ENCODE assay signal across 16 mouse cellular contexts in the genomic region with DNA sequence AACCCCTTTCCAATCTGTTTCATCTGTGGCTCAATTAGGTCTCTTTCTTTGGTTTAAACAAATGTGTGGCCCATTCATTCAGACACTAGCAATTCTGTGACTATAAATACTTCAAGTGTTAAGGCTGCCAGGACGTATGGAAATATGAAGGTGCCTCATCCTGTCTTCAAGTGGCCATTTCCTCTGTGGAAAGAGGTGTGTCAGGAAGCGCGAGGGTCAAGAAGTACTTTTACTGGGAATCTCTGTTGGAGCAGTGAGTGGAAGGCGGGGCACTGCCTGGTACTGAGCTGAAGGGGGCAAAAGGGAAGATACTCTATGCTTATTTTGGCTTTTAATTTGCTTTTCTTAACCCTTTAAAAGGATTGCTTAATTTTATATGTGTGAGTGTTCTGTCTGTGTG.
DNase-seq lines count a peak whose midpoint lies in the region; ATAC-seq and TF ChIP-seq lines count a peak whose summit lies in the region.
"Had no signal": no experiment of that assay in that cellular context is flagged by ENCODE, and none has a peak within 500 bp of the region (broad histone marks: within the 10 kb centered on the region; RNA-seq: fewer than 3 reads in every experiment).

No protein-coding gene starts in this region.

- peak overlapping the region; percentile 35 for H3K4me2 ChIP-seq in heart, embryonic 12.5 days
- H3K4me2 ChIP-seq in heart, embryonic 11.5 days, result no peak overlapping the region
- H3K4me2 ChIP-seq in lung, embryonic 14.5 days, result no peak overlapping the region; the same call in 1 of the 2 replicates
- H3K4me2 ChIP-seq in hindbrain, postnatal 0 days (ENCODE audit: low read depth, low read length), result peak overlapping the region; percentile 21; the same call in 1 of the 2 replicates
- H3K4me2 ChIP-seq in midbrain, embryonic 12.5 days (replicated peaks), result peak overlapping the region; percentile 26; the same call in 1 of the 2 replicates

- DNase-seq in lung, embryonic 14.5 days, result peak; percentile 64
- no peak for DNase-seq in lung, adult 2 months
- DNase-seq in hindbrain, postnatal 0 days (ENCODE audit: low spot score), result no peak
- no peak for DNase-seq in urinary bladder, postnatal 36 days (ENCODE audit: low spot score in 2 of 2)
- DNase-seq in cerebellum, postnatal 36 days, result no peak
- DNase-seq: adrenal gland, postnatal 10 days; B cell, adult 2 months; cerebellum, postnatal 25 days; kidney, adult 8-10 months; liver; right cerebral cortex, postnatal 4 days had no signal

- no peak for TF ChIP-seq CTCF in lung, embryonic 14.5 days (IDR thresholded peaks at IDR 0.05; ENCODE audit: low read depth)
- no peak for TF ChIP-seq CTCF in lung, adult 2 months (IDR thresholded peaks at IDR 0.05; ENCODE audit: insufficient read depth, low read length)
- TF ChIP-seq CTCF in hindbrain, postnatal 0 days (IDR thresholded peaks at IDR 0.05; ENCODE audit: low read depth), result no peak

- no peak overlapping the region for H3K9ac ChIP-seq in heart, embryonic 12.5 days
- no peak overlapping the region for H3K9ac ChIP-seq in heart, embryonic 11.5 days (ENCODE audit: low read depth, low read length)
- H3K9ac ChIP-seq in lung, embryonic 14.5 days, result no peak overlapping the region
- H3K9ac ChIP-seq in hindbrain, postnatal 0 days (replicated peaks; ENCODE audit: low read length), result no peak overlapping the region
- no peak overlapping the region for H3K9ac ChIP-seq in midbrain, embryonic 12.5 days (replicated peaks)
- H3K9ac ChIP-seq: embryonic facial prominence, embryonic 12.5 days had no signal

- H3K36me3 ChIP-seq in heart, embryonic 12.5 days, result no peaks in the 10 kb centered on the region; the same call in 1 of the 2 replicates
- H3K36me3 ChIP-seq in heart, embryonic 11.5 days (ENCODE audit: control insufficient read depth, insufficient read depth, low read length), result no peaks in the 10 kb centered on the region
- peaks cover 4% of the 10 kb centered on the region; the same call in 1 of the 2 replicates for H3K36me3 ChIP-seq in lung, embryonic 14.5 days (ENCODE audit: insufficient read depth)
- H3K36me3 ChIP-seq in hindbrain, postnatal 0 days (ENCODE audit: insufficient read depth, low read length), result peaks cover 11% of the 10 kb centered on the region; the same call in 1 of the 2 replicates
- no peaks in the 10 kb centered on the region for H3K36me3 ChIP-seq in midbrain, embryonic 12.5 days
- H3K36me3 ChIP-seq: embryonic facial prominence, embryonic 12.5 days had no signal

- TF ChIP-seq POLR2A in lung, adult 2 months (IDR thresholded peaks at IDR 0.05; ENCODE audit: borderline replicate concordance, extremely low read depth, low read depth, low read length), result no peak

- no peaks in the 10 kb centered on the region for H3K9me3 ChIP-seq in heart, embryonic 12.5 days (replicated peaks)
- H3K9me3 ChIP-seq in heart, embryonic 11.5 days (replicated peaks; ENCODE audit: control insufficient read depth, low read length), result no peaks in the 10 kb centered on the region
- H3K9me3 ChIP-seq in lung, embryonic 14.5 days (ENCODE audit: low read depth, low read length), result no peaks in the 10 kb centered on the region
- no peaks in the 10 kb centered on the region for H3K9me3 ChIP-seq in hindbrain, postnatal 0 days (ENCODE audit: low read length)
- H3K9me3 ChIP-seq in midbrain, embryonic 12.5 days, result no peaks in the 10 kb centered on the region
- H3K9me3 ChIP-seq: embryonic facial prominence, embryonic 12.5 days had no signal

- ATAC-seq in heart, embryonic 12.5 days (ENCODE audit: insufficient number of reproducible peaks, low FRiP score), result peak; percentile 61; the same call in 1 of the 2 replicates
- ATAC-seq in heart, embryonic 11.5 days (replicated peaks; ENCODE audit: insufficient number of reproducible peaks, low FRiP score, low TSS enrichment), result no peak
- ATAC-seq in lung, embryonic 14.5 days (ENCODE audit: insufficient read depth), result peak; percentile 75
- ATAC-seq in hindbrain, postnatal 0 days, result no peak
- no peak for ATAC-seq in midbrain, embryonic 12.5 days (ENCODE audit: low FRiP score, low read depth)

- H3K27ac ChIP-seq in heart, embryonic 12.5 days (ENCODE audit: poor library complexity, severe bottlenecking), result no peak overlapping the region; the same call in 1 of the 2 replicates
- H3K27ac ChIP-seq in heart, embryonic 11.5 days (ENCODE audit: low read depth, low read length), result no peak overlapping the region
- H3K27ac ChIP-seq in lung, embryonic 14.5 days (ENCODE audit: low read depth), result peak overlapping the region; percentile 88
- H3K27ac ChIP-seq in hindbrain, postnatal 0 days, result no peak overlapping the region
- H3K27ac ChIP-seq in midbrain, embryonic 12.5 days (replicated peaks), result peak overlapping the region; percentile 49; the same call in 1 of the 2 replicates
- H3K27ac ChIP-seq: embryonic facial prominence, embryonic 12.5 days; macrophage had no signal

- peaks cover 13% of the 10 kb centered on the region for H3K4me1 ChIP-seq in heart, embryonic 12.5 days (replicated peaks)
- H3K4me1 ChIP-seq in heart, embryonic 11.5 days (ENCODE audit: control insufficient read depth, insufficient read depth, low read length), result peaks cover 5% of the 10 kb centered on the region; the same call in 1 of the 2 replicates
- peaks cover 11% of the 10 kb centered on the region; the same call in 1 of the 2 replicates for H3K4me1 ChIP-seq in lung, embryonic 14.5 days (ENCODE audit: insufficient read depth)
- H3K4me1 ChIP-seq in lung, adult 2 months (ENCODE audit: control insufficient read depth, insufficient read depth, low read length), result peaks cover 9% of the 10 kb centered on the region
- peaks cover 3% of the 10 kb centered on the region; the same call in 1 of the 2 replicates for H3K4me1 ChIP-seq in hindbrain, postnatal 0 days (ENCODE audit: insufficient read depth, low read length)
- peaks cover 26% of the 10 kb centered on the region for H3K4me1 ChIP-seq in midbrain, embryonic 12.5 days

- H3K27me3 ChIP-seq in heart, embryonic 12.5 days (replicated peaks), result no peaks in the 10 kb centered on the region
- H3K27me3 ChIP-seq in heart, embryonic 11.5 days (ENCODE audit: control insufficient read depth, insufficient read depth, low read length), result no peaks in the 10 kb centered on the region
- no peaks in the 10 kb centered on the region for H3K27me3 ChIP-seq in lung, embryonic 14.5 days (ENCODE audit: insufficient read depth, low read length)
- no peaks in the 10 kb centered on the region for H3K27me3 ChIP-seq in hindbrain, postnatal 0 days (ENCODE audit: insufficient read depth, low read length)
- H3K27me3 ChIP-seq in midbrain, embryonic 12.5 days, result peaks cover 28% of the 10 kb centered on the region

- H3K4me3 ChIP-seq in heart, embryonic 12.5 days, result no peak overlapping the region
- H3K4me3 ChIP-seq in heart, embryonic 11.5 days (ENCODE audit: low read depth, low read length), result no peak overlapping the region
- H3K4me3 ChIP-seq in lung, embryonic 14.5 days (ENCODE audit: low read depth, low read length), result no peak overlapping the region
- H3K4me3 ChIP-seq in lung, adult 2 months (replicated peaks; ENCODE audit: extremely low read depth, low read depth, low read length), result no peak overlapping the region
- H3K4me3 ChIP-seq in hindbrain, postnatal 0 days (ENCODE audit: low read length), result no peak overlapping the region
- H3K4me3 ChIP-seq in midbrain, embryonic 12.5 days, result no peak overlapping the region
- H3K4me3 ChIP-seq: embryonic facial prominence, embryonic 12.5 days had no signal

- 53% methylated on average over 4 of the region's 4 CpGs for WGBS in heart, embryonic 12.5 days
- WGBS in heart, embryonic 11.5 days (ENCODE audit: insufficient replicate concordance), result 49% methylated on average over 4 of the region's 4 CpGs
- WGBS in lung, embryonic 14.5 days, result 57% methylated on average over 4 of the region's 4 CpGs
- WGBS in lung, adult 2 months, result 36% methylated on average over 4 of the region's 4 CpGs
- WGBS in hindbrain, postnatal 0 days, result 78% methylated on average over 4 of the region's 4 CpGs
- WGBS in midbrain, embryonic 12.5 days, result 69% methylated on average over 4 of the region's 4 CpGs

Comparison
In these comparisons a context has a peak if more than half of its experiments do, and no peak if none do; other contexts are left out.
1. ATAC-seq: peak in heart, embryonic 12.5 days (single experiment) and lung, embryonic 14.5 days (single experiment); none in heart, embryonic 11.5 days (single experiment), hindbrain, postnatal 0 days (single experiment) and midbrain, embryonic 12.5 days (single experiment).
2. H3K4me2 ChIP-seq: peak in heart, embryonic 12.5 days (single experiment), hindbrain, postnatal 0 days (single experiment) and midbrain, embryonic 12.5 days (single experiment); none in heart, embryonic 11.5 days (single experiment) and lung, embryonic 14.5 days (single experiment).
3. H3K27ac ChIP-seq: peak in lung, embryonic 14.5 days (single experiment) and midbrain, embryonic 12.5 days (single experiment); none in heart, embryonic 12.5 days (single experiment), heart, embryonic 11.5 days (single experiment) and hindbrain, postnatal 0 days (single experiment).